Mouse (Mus musculus) granulocyte monocyte progenitor cell, adult 5-6 weeks (primary cell): ENCODE results near the gene Impdh1. TPM values are rescaled to one million over a fixed set of nuclear protein-coding genes. Genes with fewer than 3 reads are reported as not detected.

Experiments used
- ATAC-seq: replicated peaks from 2 replicates; pipeline ENCODE4 v1.8.0; 2016; ENCODE audit warnings: mild to moderate bottlenecking, moderate TSS enrichment, inconsistent platforms; ENCODE audit not compliant: poor library complexity, severe bottlenecking
- total RNA-seq, 2 experiments: library from RNA; stranded (forward) in 1 of 2; stranded (reverse) in 1 of 2; fragments of 200-712, 200-1000 nt in 1 of 2; fragments of >200 nt in 1 of 2; fragmentation: Nextera tagmentation in 1 of 2; gene quantifications; 2 replicates each; pipeline ENCODE4 v1.2.3; 2014 to 2017

Impdh1 gene
- total RNA-seq, 2 experiments from 2014 or later = 109 to 120 TPM

GRCm38 (mm10) chr6:29214776-29215175, 1.4 kb downstream of the Impdh1 start:
- no peak for ATAC-seq

- ATAC-seq = peak; percentile 8
These were observed 1.9 kb downstream of the Impdh1 start for GRCm38 (mm10) chr6:29214245-29214644.

- no peak for ATAC-seq
These were observed 2.7 kb downstream of the Impdh1 start for GRCm38 (mm10) chr6:29213436-29213835.

- peak; percentile 60 for ATAC-seq
These were observed 4.2 kb downstream of the Impdh1 start for GRCm38 (mm10) chr6:29211806-29212492.

GRCm38 (mm10) chr6:29211146-29211545, 5.0 kb downstream of the Impdh1 start:
- no peak for ATAC-seq

- ATAC-seq = no peak
These were observed 5.8 kb downstream of the Impdh1 start for GRCm38 (mm10) chr6:29210231-29210936.

- ATAC-seq = no peak
These were observed 8.0 kb downstream of the Impdh1 start for GRCm38 (mm10) chr6:29208178-29208577.

- ATAC-seq = no peak
These were observed 9.1 kb downstream of the Impdh1 start for GRCm38 (mm10) chr6:29207017-29207416.

- ATAC-seq = no peak
These were observed 10.2 kb downstream of the Impdh1 start for GRCm38 (mm10) chr6:29206006-29206405.

- ATAC-seq = peak; percentile 44
These were observed 11.1 kb downstream of the Impdh1 start for GRCm38 (mm10) chr6:29204932-29205614.

GRCm38 (mm10) chr6:29203861-29204585, 12.1 kb downstream of the Impdh1 start:
- ATAC-seq = no peak

GRCm38 (mm10) chr6:29203096-29203495, 13.1 kb downstream of the Impdh1 start:
- no peak for ATAC-seq

- no peak for ATAC-seq
These were observed 14.2 kb downstream of the Impdh1 start for GRCm38 (mm10) chr6:29201988-29202387.

GRCm38 (mm10) chr6:29201341-29201740, 14.8 kb downstream of the Impdh1 start:
- ATAC-seq = no peak

GRCm38 (mm10) chr6:29200496-29200895, 15.7 kb downstream of the Impdh1 start:
- 0 out of 2 replicates have a peak, but pooled peaks have one; percentile 21 for ATAC-seq

- no peak for ATAC-seq
These were observed 16.8 kb downstream of the Impdh1 start for GRCm38 (mm10) chr6:29199223-29199855.

GRCm38 (mm10) chr6:29198309-29199222, 17.6 kb downstream of the Impdh1 start:
- peak; percentile 86 for ATAC-seq

GRCm38 (mm10) chr6:29195846-29196698, 20.1 kb downstream of the Impdh1 start:
- peak; percentile 20 for ATAC-seq
